Mouse (Mus musculus) forebrain, embryonic 12.5 days (tissue): ENCODE data around the gene Scn1a. TPM values are rescaled to one million over a fixed set of nuclear protein-coding genes. Genes with fewer than 3 reads are reported as not detected.

Experiments
- ATAC-seq: fragments of 200-750 bp; cut with Nextera tagmentation; 2 replicates; pipeline ENCODE4 v1.8.0; 2017; ENCODE audit warnings: moderate TSS enrichment; ENCODE audit not compliant: low FRiP score
- H3K27ac ChIP-seq: fragments of 300-500 bp; sonication (generic); 2 replicates; pipeline ENCODE4 v1.5.1; 2016; ENCODE audit warnings: mild to moderate bottlenecking
- H3K27me3 ChIP-seq: fragments of 300-500 bp; sonication (generic); 2 replicates; pipeline ENCODE4 v1.6.1; 2016; ENCODE audit warnings: mild to moderate bottlenecking
- H3K36me3 ChIP-seq: fragments of 300-500 bp; sonication (generic); replicated peaks from 2 replicates; pipeline ENCODE4 v1.6.1; 2016; ENCODE audit warnings: mild to moderate bottlenecking
- H3K4me1 ChIP-seq: fragments of 300-500 bp; sonication (generic); 2 replicates; pipeline ENCODE4 v1.6.1; 2016
- H3K4me2 ChIP-seq: fragments of 300-500 bp; sonication (generic); 2 replicates; pipeline ENCODE4 v1.6.1; 2016; ENCODE audit warnings: mild to moderate bottlenecking, moderate library complexity
- H3K4me3 ChIP-seq: fragments of 300-500 bp; sonication (generic); replicated peaks from 2 replicates; pipeline ENCODE4 v1.5.1; 2016; ENCODE audit warnings: mild to moderate bottlenecking
- H3K9ac ChIP-seq: fragments of 300-500 bp; sonication (generic); 2 replicates; pipeline ENCODE4 v1.6.1; 2016; ENCODE audit warnings: mild to moderate bottlenecking
- H3K9me3 ChIP-seq: fragments of 300-500 bp; sonication (generic); 2 replicates; pipeline ENCODE4 v1.6.1; 2016
- WGBS: fragments of 180-500 bp; shearing (Covaris S2); methylation state at CpG from one replicate; pipeline ENCODE4 v1.1.7; 2016; 5-methylcytosine and 5-hydroxymethylcytosine counted together
- polyA plus RNA-seq: library from polyadenylated mRNA; unstranded; fragments of >200 nt; fragmentation: Nextera tagmentation; extraction: Ambion mirVana; gene quantifications from 2 replicates; pipeline ENCODE4 v1.2.1, GENCODE M21; 2016

Gene Scn1a
- 3.7 and 4.3 TPM in 2 replicates for polyA plus RNA-seq

GRCm38 (mm10) chr2:66440711-66441110 lies at the start of gene Scn1a:
Gene Scn1a, minus strand, starts transcription at chr2:66440840.
- H3K27me3 ChIP-seq = 0 out of 2 replicates have a peak, but pooled peaks cover 3% of the 10 kb centered on the region
- H3K9ac ChIP-seq = no peak within 1 kb of the TSS
- H3K4me3 ChIP-seq = peak within 1 kb of the TSS; percentile 37
- no peaks in the 10 kb centered on the region for H3K36me3 ChIP-seq
- no peak for ATAC-seq
- H3K4me2 ChIP-seq = peak within 1 kb of the TSS; percentile 60
- no peaks in the 10 kb centered on the region for H3K9me3 ChIP-seq
- peaks cover 10% of the 10 kb centered on the region; the same call in 1 of the 2 replicates for H3K4me1 ChIP-seq
- 17% methylated on average over 7 of the region's 7 CpGs for WGBS
- no peak within 1 kb of the TSS for H3K27ac ChIP-seq

- ATAC-seq = no peak
- Histone ChIP-seq H3K27me3 (no peaks in the 10 kb centered on the region), H3K4me1 (no peaks in the 10 kb centered on the region), H3K9ac (no peak overlapping the region), H3K9me3 (no peaks in the 10 kb centered on the region), H3K4me2 (no peak overlapping the region), H3K27ac (no peak overlapping the region), H3K36me3 (no peaks in the 10 kb centered on the region), H3K4me3 (no peak overlapping the region)
- 76% methylated on average over 2 of the region's 2 CpGs for WGBS
These were observed 37.8 kb upstream of the Scn1a start for GRCm38 (mm10) chr2:66478395-66478794.

- H3K4me3 ChIP-seq = no peak overlapping the region
- no peaks in the 10 kb centered on the region for H3K4me1 ChIP-seq
- no peak for ATAC-seq
- H3K27me3 ChIP-seq = no peaks in the 10 kb centered on the region
- H3K27ac ChIP-seq = no peak overlapping the region
- no peak overlapping the region for H3K4me2 ChIP-seq
- H3K36me3 ChIP-seq = no peaks in the 10 kb centered on the region
- 58% methylated on average over 3 of the region's 3 CpGs for WGBS
- no peaks in the 10 kb centered on the region for H3K9me3 ChIP-seq
- H3K9ac ChIP-seq = no peak overlapping the region
These were observed 32.7 kb upstream of the Scn1a start for GRCm38 (mm10) chr2:66473181-66473822.

- Histone ChIP-seq H3K27me3 (no peaks in the 10 kb centered on the region), H3K9me3 (no peaks in the 10 kb centered on the region), H3K9ac (no peak overlapping the region), H3K36me3 (no peaks in the 10 kb centered on the region), H3K4me3 (no peak overlapping the region), H3K27ac (no peak overlapping the region), H3K4me2 (no peak overlapping the region), H3K4me1 (no peaks in the 10 kb centered on the region)
- 91% methylated on average over 3 of the region's 3 CpGs for WGBS
- no peak for ATAC-seq
These were observed 24.8 kb upstream of the Scn1a start for GRCm38 (mm10) chr2:66465484-66465883.

GRCm38 (mm10) chr2:66464874-66465458 lies 24.3 kb upstream of the Scn1a start:
- ATAC-seq = no peak
- 83% methylated on average over 2 of the region's 2 CpGs for WGBS
- no peaks in the 10 kb centered on the region for H3K27me3 ChIP-seq

GRCm38 (mm10) chr2:66463916-66464315 lies 23.3 kb upstream of the Scn1a start:
- no peak overlapping the region for H3K9ac ChIP-seq
- H3K27ac ChIP-seq = no peak overlapping the region
- H3K4me3 ChIP-seq = no peak overlapping the region
- WGBS = 90% methylated on average over 6 of the region's 6 CpGs
- H3K4me2 ChIP-seq = no peak overlapping the region
- H3K36me3 ChIP-seq = no peaks in the 10 kb centered on the region
- H3K27me3 ChIP-seq = no peaks in the 10 kb centered on the region
- H3K4me1 ChIP-seq = no peaks in the 10 kb centered on the region
- H3K9me3 ChIP-seq = no peaks in the 10 kb centered on the region
- no peak for ATAC-seq

More at GRCm38 (mm10) chr2:66464874-66465458, 24.3 kb upstream of the Scn1a start:
- Histone ChIP-seq H3K36me3 (no peaks in the 10 kb centered on the region), H3K9ac (no peak overlapping the region), H3K4me2 (no peak overlapping the region), H3K27ac (no peak overlapping the region), H3K9me3 (no peaks in the 10 kb centered on the region), H3K4me3 (no peak overlapping the region), H3K4me1 (no peaks in the 10 kb centered on the region)

- Histone ChIP-seq H3K9ac (no peak overlapping the region), H3K4me1 (no peaks in the 10 kb centered on the region), H3K4me3 (no peak overlapping the region), H3K4me2 (no peak overlapping the region), H3K36me3 (no peaks in the 10 kb centered on the region), H3K27me3 (no peaks in the 10 kb centered on the region), H3K27ac (no peak overlapping the region), H3K9me3 (no peaks in the 10 kb centered on the region)
- no peak for ATAC-seq
- 90% methylated on average over 1 of the region's 1 CpGs for WGBS
These were observed 21.8 kb upstream of the Scn1a start for GRCm38 (mm10) chr2:66462458-66462857.

- Histone ChIP-seq H3K9me3 (no peaks in the 10 kb centered on the region), H3K27ac (no peak overlapping the region), H3K4me1 (peaks cover 10% of the 10 kb centered on the region; the same call in 1 of the 2 replicates), H3K27me3 (0 out of 2 replicates have a peak, but pooled peaks cover 3% of the 10 kb centered on the region), H3K4me3 (peak overlapping the region; percentile 37), H3K9ac (no peak overlapping the region), H3K36me3 (no peaks in the 10 kb centered on the region), H3K4me2 (peak overlapping the region; percentile 60)
- ATAC-seq = peak; percentile 79; the same call in 1 of the 2 replicates
- 5% methylated on average over 21 of the region's 21 CpGs for WGBS
These were observed 722 bp downstream of the Scn1a start for GRCm38 (mm10) chr2:66439764-66440471.

GRCm38 (mm10) chr2:66436286-66436685 lies 4.4 kb downstream of the Scn1a start:
- Histone ChIP-seq H3K4me3 (no peak overlapping the region), H3K27ac (no peak overlapping the region), H3K9ac (no peak overlapping the region), H3K4me2 (no peak overlapping the region), H3K4me1 (peaks cover 10% of the 10 kb centered on the region; the same call in 1 of the 2 replicates), H3K36me3 (no peaks in the 10 kb centered on the region), H3K9me3 (no peaks in the 10 kb centered on the region), H3K27me3 (0 out of 2 replicates have a peak, but pooled peaks cover 3% of the 10 kb centered on the region)
- no peak for ATAC-seq
- WGBS = 63% methylated on average over 3 of the region's 3 CpGs

GRCm38 (mm10) chr2:66409740-66410290 lies 30.8 kb downstream of the Scn1a start:
- Histone ChIP-seq H3K9me3 (no peaks in the 10 kb centered on the region), H3K36me3 (no peaks in the 10 kb centered on the region), H3K4me1 (peaks cover 12% of the 10 kb centered on the region), H3K27me3 (no peaks in the 10 kb centered on the region; the same call in 1 of the 2 replicates), H3K9ac (peak overlapping the region; percentile 51), H3K4me2 (peak overlapping the region; percentile 66), H3K27ac (no peak overlapping the region), H3K4me3 (peak overlapping the region; percentile 51)
- under 1% methylated on average over 14 of the region's 14 CpGs for whole genome bisulfite sequencing
- peak; percentile 79 for ATAC-seq

GRCm38 (mm10) chr2:66408899-66409739 lies 31.5 kb downstream of the Scn1a start:
- peak; percentile 51 for ATAC-seq
- H3K36me3 ChIP-seq = no peaks in the 10 kb centered on the region
- peak overlapping the region; percentile 66 for H3K4me2 ChIP-seq
- no peak overlapping the region for H3K27ac ChIP-seq
- H3K9me3 ChIP-seq = no peaks in the 10 kb centered on the region
- peak overlapping the region; percentile 51 for H3K9ac ChIP-seq
- H3K4me3 ChIP-seq = peak overlapping the region; percentile 51
- no peaks in the 10 kb centered on the region; the same call in 1 of the 2 replicates for H3K27me3 ChIP-seq
- H3K4me1 ChIP-seq = peaks cover 12% of the 10 kb centered on the region
- WGBS = 10% methylated on average over 11 of the region's 12 CpGs
